Mouse (Mus musculus): ENCODE measurements around the gene Abca7. TPM values are rescaled to one million over a fixed set of nuclear protein-coding genes. Genes with fewer than 3 reads are reported as not detected.

Abca7 gene
- polyA plus RNA-seq, 1 experiment from 2014 or later = 2.6 TPM

GRCm38 (mm10) chr10:79987771-79988505, 8.4 kb upstream of the Abca7 start:
- Histone ChIP-seq H3K27me3 (ENCODE audit: control insufficient read depth, insufficient read depth, low read length) (no peaks in the 10 kb centered on the region), H3K36me3 (ENCODE audit: control insufficient read depth, insufficient read depth, low read length) (peaks cover 3% of the 10 kb centered on the region; the same call in 1 of the 2 replicates), H3K9me3 (ENCODE audit: control insufficient read depth, low read length) (no peaks in the 10 kb centered on the region), H3K27ac (replicated peaks) (peak overlapping the region; percentile 98), H3K9ac (ENCODE audit: low read length) (peak overlapping the region; percentile 90), H3K4me1 (replicated peaks; ENCODE audit: control insufficient read depth, insufficient read depth) (peaks cover 8% of the 10 kb centered on the region), H3K4me2 (replicated peaks; ENCODE audit: low read depth) (peak overlapping the region; percentile 90), H3K4me3 (ENCODE audit: low read depth, low read length) (peak overlapping the region; percentile 75)
- ATAC-seq (ENCODE audit: low FRiP score, low TSS enrichment) = no peak
- no peak for DNase-seq (ENCODE audit: low spot score)
- no peak for TF ChIP-seq CTCF (IDR thresholded peaks at IDR 0.05; ENCODE audit: low read depth)
- peak; percentile 30 for TF ChIP-seq EP300 (optimal IDR thresholded peaks at IDR 0.05)
- 11% methylated on average over 27 of the region's 27 CpGs for WGBS

GRCm38 (mm10) chr10:79988506-79989271, 7.6 kb upstream of the Abca7 start, which contains the start of gene Cnn2:
Gene Cnn2, plus strand, starts transcription at chr10:79988584.
- WGBS = under 1% methylated on average over 59 of the region's 59 CpGs
- peaks cover 6% of the 10 kb centered on the region; the same call in 1 of the 2 replicates for H3K36me3 ChIP-seq (ENCODE audit: control insufficient read depth, insufficient read depth, low read length)
- H3K27ac ChIP-seq (replicated peaks) = peak within 1 kb of the TSS; percentile 98
- DNase-seq (ENCODE audit: low spot score) = peak; percentile 73
- no peaks in the 10 kb centered on the region for H3K9me3 ChIP-seq (ENCODE audit: control insufficient read depth, low read length)
- no peak for ATAC-seq (ENCODE audit: low FRiP score, low TSS enrichment)
- H3K4me1 ChIP-seq (replicated peaks; ENCODE audit: control insufficient read depth, insufficient read depth) = peaks cover 2% of the 10 kb centered on the region
- peak within 1 kb of the TSS; percentile 90 for H3K9ac ChIP-seq (ENCODE audit: low read length)
- peak within 1 kb of the TSS; percentile 75 for H3K4me3 ChIP-seq (ENCODE audit: low read depth, low read length)
- H3K4me2 ChIP-seq (replicated peaks; ENCODE audit: low read depth) = peak within 1 kb of the TSS; percentile 90
- H3K27me3 ChIP-seq (ENCODE audit: control insufficient read depth, insufficient read depth, low read length) = no peaks in the 10 kb centered on the region
- TF ChIP-seq EP300 (optimal IDR thresholded peaks at IDR 0.05) (no peak), CTCF (IDR thresholded peaks at IDR 0.05; ENCODE audit: low read depth) (no peak)

- Histone ChIP-seq H3K36me3 (ENCODE audit: control insufficient read depth, insufficient read depth, low read length) (peaks cover 11% of the 10 kb centered on the region), H3K27me3 (ENCODE audit: control insufficient read depth, insufficient read depth, low read length) (no peaks in the 10 kb centered on the region), H3K9me3 (ENCODE audit: control insufficient read depth, low read length) (no peaks in the 10 kb centered on the region), H3K4me2 (replicated peaks; ENCODE audit: low read depth) (peak overlapping the region; percentile 90), H3K4me3 (ENCODE audit: low read depth, low read length) (peak overlapping the region; percentile 75), H3K27ac (replicated peaks) (peak overlapping the region; percentile 98), H3K9ac (ENCODE audit: low read length) (peak overlapping the region; percentile 90), H3K4me1 (replicated peaks; ENCODE audit: control insufficient read depth, insufficient read depth) (peaks cover 2% of the 10 kb centered on the region)
- WGBS = 12% methylated on average over 8 of the region's 8 CpGs
- ATAC-seq (ENCODE audit: low FRiP score, low TSS enrichment) (no peak), DNase-seq (ENCODE audit: low spot score) (no peak)
- TF ChIP-seq EP300 (optimal IDR thresholded peaks at IDR 0.05) = peak; percentile 34
- TF ChIP-seq CTCF (IDR thresholded peaks at IDR 0.05; ENCODE audit: low read depth) = no peak
Measured at GRCm38 (mm10) chr10:79989272-79989786, 7.0 kb upstream of the Abca7 start.

GRCm38 (mm10) chr10:79989870-79990269, 6.4 kb upstream of the Abca7 start:
- Histone ChIP-seq H3K4me3 (ENCODE audit: low read depth, low read length) (peak overlapping the region; percentile 75), H3K4me2 (replicated peaks; ENCODE audit: low read depth) (peak overlapping the region; percentile 90), H3K4me1 (replicated peaks; ENCODE audit: control insufficient read depth, insufficient read depth) (peaks cover 2% of the 10 kb centered on the region), H3K9ac (ENCODE audit: low read length) (peak overlapping the region; percentile 90), H3K9me3 (ENCODE audit: control insufficient read depth, low read length) (no peaks in the 10 kb centered on the region), H3K27ac (replicated peaks) (peak overlapping the region; percentile 98), H3K27me3 (ENCODE audit: control insufficient read depth, insufficient read depth, low read length) (no peaks in the 10 kb centered on the region), H3K36me3 (ENCODE audit: control insufficient read depth, insufficient read depth, low read length) (peaks cover 15% of the 10 kb centered on the region)
- WGBS = 21% methylated on average over 15 of the region's 15 CpGs
- ATAC-seq (ENCODE audit: low FRiP score, low TSS enrichment) = no peak
- no peak for TF ChIP-seq CTCF (IDR thresholded peaks at IDR 0.05; ENCODE audit: low read depth)
- no peak for TF ChIP-seq EP300 (optimal IDR thresholded peaks at IDR 0.05)
- DNase-seq (ENCODE audit: low spot score) = no peak

- H3K4me2 ChIP-seq (replicated peaks; ENCODE audit: low read depth) = peak overlapping the region; percentile 90
- TF ChIP-seq EP300 (optimal IDR thresholded peaks at IDR 0.05) (no peak), CTCF (IDR thresholded peaks at IDR 0.05; ENCODE audit: low read depth) (no peak)
- WGBS = 64% methylated on average over 12 of the region's 12 CpGs
- H3K9me3 ChIP-seq (ENCODE audit: control insufficient read depth, low read length) = no peaks in the 10 kb centered on the region
- H3K27ac ChIP-seq (replicated peaks) = no peak overlapping the region
- peaks cover 2% of the 10 kb centered on the region for H3K4me1 ChIP-seq (replicated peaks; ENCODE audit: control insufficient read depth, insufficient read depth)
- H3K27me3 ChIP-seq (ENCODE audit: control insufficient read depth, insufficient read depth, low read length) = no peaks in the 10 kb centered on the region
- peak overlapping the region; percentile 75 for H3K4me3 ChIP-seq (ENCODE audit: low read depth, low read length)
- DNase-seq (ENCODE audit: low spot score) (no peak), ATAC-seq (ENCODE audit: low FRiP score, low TSS enrichment) (no peak)
- H3K36me3 ChIP-seq (ENCODE audit: control insufficient read depth, insufficient read depth, low read length) = peaks cover 17% of the 10 kb centered on the region
- H3K9ac ChIP-seq (ENCODE audit: low read length) = no peak overlapping the region
Measured at GRCm38 (mm10) chr10:79991099-79991498, 5.2 kb upstream of the Abca7 start.
